Mouse (Mus musculus) adrenal gland (tissue): Measurements from ENCODE around the gene Vps16.

ENCODE experiments used
- intact Hi-C: fragments of 180-260 bp; cut with DNase I; formaldehyde crosslinking; loops from one replicate; pipeline ENCODE4 v1.15.1; 2025
- long read RNA-seq, 2 experiments: library from polyadenylated mRNA; unstranded; transcript quantifications; one replicate each; pipeline ENCODE4 v2.0.0; 2020; ENCODE audit warnings: borderline replicate concordance in 1 of 2; ENCODE audit not compliant: insufficient replicate concordance in 1 of 2

The Vps16 gene
- long read RNA-seq, experiment 1, transcript Vps16-201 (24 exons, 3,161 nt): major isoform, 28 of 42 reads
- long read RNA-seq, experiment 1, partial matches to known transcripts: 2 of 42 reads
- long read RNA-seq, experiment 1, other reads (novel, unspliced or antisense): 12 of 42 reads
- long read RNA-seq, experiment 2, transcript Vps16-201 (24 exons, 3,161 nt): major isoform, 19 of 31 reads
- long read RNA-seq, experiment 2, partial matches to known transcripts: 1 of 31 reads
- long read RNA-seq, experiment 2, other reads (novel, unspliced or antisense): 11 of 31 reads

GRCm38 (mm10) chr2:130424126-130424853, at the start of gene Vps16, which contains the start of gene Pced1a:
TSS of gene Vps16 (plus strand) at chr2:130424339.
TSS of gene Pced1a (minus strand) at chr2:130424701.
- intact Hi-C loops: no loop called here

DNA sequence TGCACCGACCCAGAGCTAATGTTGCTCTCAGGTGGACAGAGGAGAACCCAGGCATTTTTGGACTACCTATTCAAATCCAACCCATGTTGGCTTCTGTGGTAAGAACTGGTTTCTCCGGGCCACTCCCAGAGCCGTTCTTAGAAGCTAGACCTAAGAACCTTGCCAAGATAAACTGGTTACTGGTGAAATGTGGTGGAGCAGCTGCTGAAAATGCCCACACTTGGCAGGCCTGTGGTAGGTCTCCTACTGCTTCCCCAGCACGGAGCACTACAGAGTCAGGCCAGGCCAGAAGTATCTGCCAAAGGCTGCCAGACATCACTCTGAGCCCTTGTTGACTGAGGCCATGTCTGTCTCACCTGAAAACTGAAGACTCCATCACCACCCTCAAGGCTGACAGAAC, 49.2 kb upstream of the Vps16 start:
- intact Hi-C loops: no loop called here

DNA sequence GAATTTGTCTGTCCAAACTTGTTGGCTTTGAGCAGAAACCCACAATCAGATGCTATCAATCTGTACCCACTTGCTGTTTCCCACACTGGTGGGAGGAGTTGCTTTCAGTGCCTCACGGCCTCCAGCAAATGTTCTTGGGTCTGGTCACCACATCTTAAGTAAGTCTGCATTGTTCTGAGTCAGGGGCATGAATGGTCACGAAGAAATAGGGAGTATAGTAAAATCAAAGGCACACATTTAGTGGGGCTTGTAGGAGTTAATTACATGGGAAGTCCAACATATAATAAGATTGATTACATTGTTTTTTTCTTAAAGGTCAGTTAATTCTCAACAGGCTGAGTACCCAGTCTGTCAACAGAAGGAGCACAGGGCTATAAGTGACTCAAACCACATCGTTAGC, 40.9 kb upstream of the Vps16 start:
- intact Hi-C loops: no loop called here

- intact Hi-C loops: no loop called here
Measured at GRCm38 (mm10) chr2:130383895-130384294, 40.2 kb upstream of the Vps16 start.

- intact Hi-C loops: no loop called here
Measured at GRCm38 (mm10) chr2:130386212-130386611, 37.9 kb upstream of the Vps16 start.

DNA sequence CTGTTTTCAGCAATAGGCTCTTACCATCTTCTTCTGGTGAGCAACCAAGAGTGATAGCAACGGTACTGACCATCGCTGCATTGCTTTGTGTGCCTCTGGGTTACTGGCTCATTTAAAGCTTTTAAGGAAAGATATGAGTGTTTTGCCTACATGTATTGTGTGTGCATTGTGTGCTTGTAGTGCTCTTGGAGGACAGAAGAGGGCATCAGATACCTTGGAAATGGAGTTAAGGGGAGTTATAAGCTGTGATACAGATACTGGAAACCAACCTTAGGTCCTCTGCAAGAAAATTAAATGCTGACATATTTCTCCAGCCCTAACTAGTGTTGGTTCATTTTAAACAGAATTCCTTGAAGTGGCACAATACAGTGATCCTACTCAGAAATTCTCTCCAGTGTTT, 35.3 kb upstream of the Vps16 start:
- intact Hi-C loops: no loop called here

- intact Hi-C loops: no loop called here
Measured at GRCm38 (mm10) chr2:130390993-130391625, 33.0 kb upstream of the Vps16 start.

GRCm38 (mm10) chr2:130392836-130393235, 31.3 kb upstream of the Vps16 start:
- intact Hi-C loops: loop anchor here (2.0 kb wide), 1 partner anchor 18 kb away; no protein-coding TSS in a partner anchor

- intact Hi-C loops: no loop called here
Measured at GRCm38 (mm10) chr2:130395696-130396095, 28.4 kb upstream of the Vps16 start.

DNA sequence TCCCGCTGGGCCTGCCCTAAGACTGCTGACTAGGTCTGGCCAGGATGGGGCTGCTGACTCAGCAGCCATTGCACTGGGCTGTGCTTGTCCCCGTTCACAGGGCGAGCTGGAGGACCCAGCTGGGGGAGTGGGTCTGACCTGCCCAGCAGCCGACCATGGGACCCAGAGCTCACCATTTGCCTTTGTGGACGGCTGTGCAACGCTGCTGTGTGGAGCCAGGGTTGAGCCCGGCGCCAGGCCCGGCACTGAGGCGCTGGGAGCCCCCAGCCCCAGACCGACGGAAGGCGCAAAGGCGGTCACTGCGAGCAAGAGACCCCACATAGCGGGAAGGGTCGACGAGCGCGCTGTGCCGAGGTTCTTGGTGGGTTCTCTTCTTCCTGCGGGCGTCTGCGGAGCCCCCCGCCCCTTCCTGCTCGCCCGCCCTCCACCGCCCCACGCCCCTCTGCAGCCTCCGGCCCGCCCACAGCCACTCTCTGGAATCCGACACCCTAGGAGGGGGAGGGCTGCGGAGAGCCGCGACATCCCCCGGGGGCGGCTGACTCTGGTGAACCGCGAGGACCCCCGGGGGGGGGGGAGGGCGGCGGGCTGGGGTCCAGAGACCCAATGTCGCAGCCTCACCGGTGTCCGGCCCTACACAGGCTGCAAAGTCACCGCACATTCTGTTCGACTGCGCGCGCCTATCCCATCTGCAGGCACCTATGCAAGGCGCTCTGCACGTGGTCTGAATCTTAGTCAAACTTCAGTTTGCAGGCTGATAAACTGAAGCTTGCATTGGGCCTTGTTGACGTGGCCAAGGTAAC, 26.8 kb upstream of the Vps16 start, which contains the start of gene Cpxm1:
Gene Cpxm1, minus strand, starts transcription at position 389 of the 800 bp plus-strand sequence.
- intact Hi-C loops: no loop called here

GRCm38 (mm10) chr2:130398091-130398490, 26.0 kb upstream of the Vps16 start:
- intact Hi-C loops: no loop called here

GRCm38 (mm10) chr2:130400046-130400445, 24.1 kb upstream of the Vps16 start:
- intact Hi-C loops: no loop called here

DNA sequence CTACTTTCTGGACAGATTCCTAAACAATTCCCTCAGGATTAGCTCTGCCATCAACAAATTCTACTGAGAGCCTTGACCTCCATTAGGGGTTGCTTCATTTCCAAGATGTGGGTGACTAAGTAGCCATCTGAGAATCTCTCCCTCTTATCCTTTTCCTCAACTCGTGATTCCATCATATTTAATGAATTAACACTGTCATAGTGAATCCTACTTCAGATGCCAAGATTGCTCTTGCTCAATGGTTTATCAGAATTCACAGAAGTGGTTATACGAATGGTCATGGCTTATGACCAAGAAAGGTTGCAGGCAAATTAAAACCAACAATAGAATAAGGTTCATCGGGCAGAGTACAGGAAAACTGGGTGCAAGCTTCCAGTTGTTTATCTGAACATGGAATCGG, 22.2 kb upstream of the Vps16 start:
- intact Hi-C loops: no loop called here

- intact Hi-C loops: no loop called here
Measured at GRCm38 (mm10) chr2:130404939-130405338, 19.2 kb upstream of the Vps16 start, which contains the start of the genes Gm28372 and 1700020A23Rik. TSS of gene Gm28372 (plus strand) at chr2:130405239. TSS of gene 1700020A23Rik (plus strand) at chr2:130405259.

- intact Hi-C loops: no loop called here
Measured at GRCm38 (mm10) chr2:130406178-130406577, 18.0 kb upstream of the Vps16 start, which contains the start of gene Tmem239. TSS of gene Tmem239 (plus strand) at chr2:130406478.

- intact Hi-C loops: no loop called here
Measured at GRCm38 (mm10) chr2:130408194-130408593, 15.9 kb upstream of the Vps16 start.

DNA sequence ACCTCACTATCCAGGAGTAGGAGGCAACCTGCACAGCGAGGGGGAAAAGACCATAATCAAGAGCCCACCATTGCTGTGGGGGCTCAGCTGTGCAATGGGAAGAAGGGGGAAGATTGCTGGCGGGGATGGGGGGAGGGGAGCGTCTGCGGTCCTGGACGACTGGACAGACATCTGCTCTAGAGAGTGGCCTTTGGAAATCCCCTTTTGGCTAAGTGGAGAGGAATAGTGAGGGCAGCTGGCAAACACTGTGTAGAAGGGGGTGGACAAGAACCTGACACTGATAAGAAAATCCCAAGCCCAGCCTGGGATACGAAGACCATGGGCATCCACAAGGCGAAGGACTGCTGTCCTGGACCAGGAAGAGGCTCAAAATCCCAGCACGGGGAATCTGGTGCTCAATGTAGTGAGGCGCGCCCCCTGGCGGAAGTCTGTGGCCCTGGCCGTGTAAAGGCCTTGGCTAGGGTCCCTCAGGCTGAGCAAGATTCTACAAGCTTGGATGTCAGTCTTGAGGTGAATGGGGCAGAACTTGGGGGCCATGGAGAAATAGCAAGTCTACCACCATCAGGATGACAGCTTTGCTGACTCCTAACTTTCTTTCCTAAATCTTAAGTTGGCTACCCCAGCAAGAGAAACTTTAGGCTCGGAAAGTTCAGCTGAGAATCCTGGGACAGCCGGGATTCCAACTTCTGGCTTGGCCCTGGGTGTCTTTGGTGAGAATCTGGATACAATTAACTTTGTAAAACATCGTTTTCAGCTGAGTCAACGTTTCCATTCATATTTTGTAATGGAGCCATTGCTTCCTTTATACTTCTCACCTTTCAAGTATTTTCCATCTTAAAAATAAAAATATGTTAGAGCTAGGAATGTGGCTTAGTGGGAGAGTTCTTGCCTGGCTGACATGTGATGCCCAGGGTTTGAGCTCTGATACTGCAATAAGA, 12.3 kb upstream of the Vps16 start:
- intact Hi-C loops: loop anchor here (2.0 to 5.0 kb wide), 2 partner anchors 19 to 120 kb away; no protein-coding TSS in a partner anchor

DNA sequence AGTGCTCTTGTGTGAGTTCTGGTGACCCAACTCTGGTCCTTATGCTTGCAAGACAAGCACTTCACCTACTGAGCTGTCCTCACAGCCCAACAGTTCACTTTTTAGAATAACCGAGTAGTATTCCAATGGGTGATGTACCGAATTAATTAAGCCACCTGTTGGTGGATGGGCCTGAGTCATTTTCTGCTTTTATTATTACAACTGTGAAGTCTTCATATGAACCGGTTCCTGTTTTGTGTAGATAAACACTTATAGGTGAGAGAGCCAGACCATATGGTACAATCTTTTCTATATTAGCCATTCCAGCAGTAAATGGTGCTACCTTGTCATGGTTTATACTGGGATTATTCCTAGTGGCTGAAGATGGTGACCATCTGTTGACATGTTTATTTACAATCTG, 11.4 kb upstream of the Vps16 start:
- intact Hi-C loops: loop anchor here (5.0 kb wide), 1 partner anchor 120 kb away; no protein-coding TSS in a partner anchor

GRCm38 (mm10) chr2:130414094-130414856, 9.9 kb upstream of the Vps16 start:
- intact Hi-C loops: loop anchor here (5.0 kb wide), 1 partner anchor 122 kb away; no protein-coding TSS in a partner anchor
